Mouse (Mus musculus) MEL (cell line): ENCODE data around the gene Ptgis.

Experiments used
- CTCF ChIP-seq, 3 experiments: IDR thresholded peaks in 2 of 3; conservative IDR thresholded peaks in 1 of 3; 2 replicates each; pipeline ENCODE4 v1.5.1; 2011 to 2012; ENCODE audit warnings: low read length in 3 of 3, low read depth in 2 of 3, mild to moderate bottlenecking in 2 of 3, improper control_type of control experiment in 1 of 3, inconsistent platforms in 1 of 3, mixed read lengths in 1 of 3, moderate library complexity in 1 of 3; ENCODE audit not compliant: control insufficient read depth in 1 of 3, insufficient read depth in 1 of 3, poor library complexity in 1 of 3, severe bottlenecking in 1 of 3
- EP300 ChIP-seq, 2 experiments: IDR thresholded peaks; 2 replicates each; pipeline ENCODE4 v1.6.1; 2011; ENCODE audit warnings: improper control_type of control experiment in 2 of 2, low read length in 2 of 2, low read depth in 1 of 2, mild to moderate bottlenecking in 1 of 2
- TAL1 ChIP-seq: IDR thresholded peaks from 2 replicates; pipeline ENCODE4 v1.6.1; 2012; ENCODE audit warnings: mild to moderate bottlenecking, inconsistent platforms, low read length, moderate library complexity, mixed read lengths

DNA sequence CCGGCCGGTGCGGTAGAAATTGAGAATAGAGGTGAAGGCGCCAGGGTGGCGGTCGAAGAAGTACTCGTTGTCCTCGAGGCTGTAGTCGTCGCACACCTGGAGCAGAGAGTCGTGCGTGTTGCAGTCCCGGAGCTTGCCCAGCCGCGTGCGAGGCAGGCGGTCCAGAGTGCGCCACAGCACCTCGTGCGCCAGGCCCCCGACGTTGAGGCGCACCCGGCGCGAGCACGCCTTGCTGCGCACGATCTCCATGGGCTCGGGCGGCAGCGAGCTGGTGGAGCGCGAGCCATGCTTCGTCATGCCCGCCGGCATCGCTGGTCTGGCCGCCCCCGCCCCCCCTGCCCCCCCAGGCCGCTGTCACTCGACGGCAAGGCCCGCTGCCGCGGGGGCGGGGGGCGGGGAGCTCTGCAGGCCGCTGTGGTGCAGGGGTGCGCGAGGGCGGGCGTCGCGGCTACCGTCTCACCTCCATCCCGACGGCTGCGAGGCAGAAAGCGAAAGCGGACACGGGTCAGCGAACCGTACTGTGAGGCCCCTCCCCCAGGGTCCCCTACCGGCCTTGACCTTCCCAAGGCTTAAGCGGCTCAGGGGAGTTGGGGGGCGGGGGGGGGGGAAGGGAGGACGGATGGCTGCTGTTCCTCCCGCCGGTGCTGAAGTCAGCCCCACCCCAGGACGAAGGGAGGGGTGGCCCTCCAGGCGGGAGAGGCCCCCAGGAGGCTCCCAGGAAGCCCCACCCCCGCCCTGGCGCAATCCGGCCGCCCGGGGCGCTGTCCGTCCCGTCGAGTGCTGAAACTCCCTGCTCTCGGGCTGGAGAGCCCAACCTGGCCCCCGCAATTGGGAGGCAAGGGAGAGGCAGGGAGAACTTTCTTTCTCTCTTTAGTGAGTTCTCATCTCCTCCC is 51.8 kb downstream of the Ptgis start:
- TF ChIP-seq TAL1 = no peak
- no peak for TF ChIP-seq EP300 (IDR thresholded peaks at IDR 0.05; ENCODE audit: low read depth in 1 of 2, low read length in 2 of 2)
- TF ChIP-seq CTCF (IDR thresholded peaks at IDR 0.05 in 2 of 3, conservative IDR thresholded peaks at IDR 0.05 in 1 of 3; ENCODE audit: control insufficient read depth in 1 of 3, insufficient read depth in 1 of 3, low read depth in 2 of 3, low read length in 3 of 3, poor library complexity in 1 of 3, severe bottlenecking in 1 of 3) = no peak
